Mouse (Mus musculus) intestine, postnatal 0 days (tissue): Measurements from ENCODE around the gene Nuak1. TPM values are rescaled to one million over a fixed set of nuclear protein-coding genes. Genes with fewer than 3 reads are reported as not detected.

Experiments
- ATAC-seq: fragments of 200-750 bp; cut with Nextera tagmentation; 2 replicates; pipeline ENCODE4 v1.8.0; 2017; ENCODE audit warnings: mild to moderate bottlenecking, moderate TSS enrichment, moderate library complexity
- H3K27ac ChIP-seq: fragments of 300-500 bp; sonication (generic); 2 replicates; pipeline ENCODE4 v1.5.1; 2014; ENCODE audit warnings: mild to moderate bottlenecking, low read depth, low read length, moderate library complexity
- H3K27me3 ChIP-seq: fragments of 300-500 bp; sonication (generic); replicated peaks from 2 replicates; pipeline ENCODE4 v1.6.1; 2014; ENCODE audit warnings: low read length, mixed read lengths; ENCODE audit not compliant: control insufficient read depth, insufficient read depth
- H3K36me3 ChIP-seq: fragments of 300-500 bp; sonication (generic); 2 replicates; pipeline ENCODE4 v1.6.1; 2014; ENCODE audit warnings: mild to moderate bottlenecking, moderate library complexity; ENCODE audit not compliant: control insufficient read depth, insufficient read depth
- H3K4me1 ChIP-seq: fragments of 300-500 bp; sonication (generic); replicated peaks from 2 replicates; pipeline ENCODE4 v1.6.1; 2014; ENCODE audit warnings: antibody characterized with exemption, low read length, mixed read lengths; ENCODE audit not compliant: control insufficient read depth, insufficient read depth
- H3K4me2 ChIP-seq: fragments of 300-500 bp; sonication (generic); replicated peaks from 2 replicates; pipeline ENCODE4 v1.6.1; 2014; ENCODE audit warnings: low read depth, mild to moderate bottlenecking, moderate library complexity
- H3K4me3 ChIP-seq: fragments of 300-500 bp; sonication (generic); 2 replicates; pipeline ENCODE4 v1.5.1; 2014; ENCODE audit warnings: low read depth, low read length
- H3K9ac ChIP-seq: fragments of 300-500 bp; sonication (generic); 2 replicates; pipeline ENCODE4 v1.6.1; 2014; ENCODE audit warnings: mild to moderate bottlenecking, low read depth, low read length
- H3K9me3 ChIP-seq: fragments of 300-500 bp; sonication (generic); 2 replicates; pipeline ENCODE4 v1.6.1; 2016; ENCODE audit warnings: mixed run types; ENCODE audit not compliant: control insufficient read depth
- CTCF ChIP-seq: sonication (generic); IDR thresholded peaks from 2 replicates; pipeline ENCODE4 v1.5.1; 2016; ENCODE audit warnings: low read depth, mild to moderate bottlenecking, control low read depth, antibody characterized with exemption, moderate library complexity
- WGBS: fragments of 180-500 bp; shearing (Covaris S2); extraction: QIAGEN DNeasy Blood & Tissue Kit; methylation state at CpG from one replicate; pipeline ENCODE4 v1.1.7; 2014; 5-methylcytosine and 5-hydroxymethylcytosine counted together
- polyA plus RNA-seq: library from polyadenylated mRNA; unstranded; fragments of >200 nt; fragmentation: Nextera tagmentation; extraction: Ambion mirVana; gene quantifications from 2 replicates; pipeline ENCODE4 v1.2.1, GENCODE M21; 2015

Nuak1 gene
- polyA plus RNA-seq, 1 experiment from 2014 or later, result 0.37 TPM

DNA sequence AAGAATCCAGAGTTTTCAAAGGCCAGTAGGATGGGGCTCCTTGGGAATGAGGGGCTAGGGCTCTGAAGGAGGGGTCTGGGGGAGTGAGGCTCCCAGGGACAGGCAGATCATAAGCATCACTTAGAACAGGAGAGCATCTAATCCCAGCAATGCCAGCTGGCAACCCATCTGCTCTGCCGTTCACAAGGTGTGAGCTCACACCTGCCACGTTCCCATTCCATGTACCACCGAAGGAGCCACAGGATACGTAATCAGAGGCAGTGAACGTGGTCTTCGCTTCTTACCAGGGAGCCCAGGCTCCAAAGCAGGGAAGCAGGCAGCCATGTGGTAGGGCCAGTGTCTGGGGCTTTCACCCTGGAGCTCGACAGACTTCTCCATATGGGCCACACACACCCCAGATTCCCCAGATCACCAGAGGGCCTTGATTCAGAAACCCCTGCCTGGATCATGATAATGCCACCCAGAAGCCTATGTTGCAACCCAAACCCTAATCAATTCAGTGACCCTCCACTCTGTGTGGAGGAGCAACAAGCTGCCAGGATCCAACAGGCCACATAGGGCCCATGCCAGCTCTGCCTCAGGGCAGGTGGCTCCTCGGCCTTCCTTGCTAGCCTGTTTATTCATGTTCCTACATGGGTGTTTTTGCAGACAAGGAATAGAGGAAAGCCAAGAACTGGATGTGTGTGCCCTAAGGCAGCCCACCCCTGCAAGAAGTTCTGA lies 25.3 kb downstream of the Nuak1 start:
- H3K9me3 ChIP-seq, result no peaks in the 10 kb centered on the region
- WGBS, result 90% methylated on average over 8 of the region's 8 CpGs
- no peak overlapping the region for H3K27ac ChIP-seq
- no peak overlapping the region for H3K4me2 ChIP-seq
- ATAC-seq, result no peak
- H3K9ac ChIP-seq, result no peak overlapping the region
- TF ChIP-seq CTCF, result no peak
- no peak overlapping the region for H3K4me3 ChIP-seq
- H3K36me3 ChIP-seq, result no peaks in the 10 kb centered on the region
- H3K27me3 ChIP-seq, result no peaks in the 10 kb centered on the region
- H3K4me1 ChIP-seq, result no peaks in the 10 kb centered on the region

DNA sequence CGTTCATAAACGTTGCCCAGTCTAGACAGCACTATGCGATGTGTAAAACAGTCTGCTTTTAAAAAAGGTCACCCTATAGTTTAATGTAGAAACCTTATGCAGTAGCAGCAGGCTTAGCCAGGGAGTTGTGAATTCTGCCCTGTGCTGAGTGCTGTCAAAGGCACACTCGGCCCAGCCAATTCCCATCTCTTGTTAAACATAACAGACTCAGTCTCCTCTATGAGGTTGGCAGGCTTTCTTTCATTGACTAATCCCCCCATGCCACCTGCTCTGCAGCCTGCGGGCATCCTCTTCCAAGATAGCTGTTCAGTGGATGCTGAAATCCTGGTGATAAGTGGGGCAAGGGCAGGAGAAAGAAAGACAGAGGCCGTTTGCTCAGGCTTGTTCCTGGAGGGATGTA lies 27.1 kb downstream of the Nuak1 start:
- Histone ChIP-seq H3K4me1 (no peaks in the 10 kb centered on the region), H3K36me3 (no peaks in the 10 kb centered on the region), H3K27ac (no peak overlapping the region), H3K4me3 (no peak overlapping the region), H3K4me2 (no peak overlapping the region), H3K9me3 (no peaks in the 10 kb centered on the region), H3K27me3 (no peaks in the 10 kb centered on the region), H3K9ac (no peak overlapping the region)
- 65% methylated on average over 6 of the region's 6 CpGs for WGBS
- ATAC-seq, result no peak
- no peak for TF ChIP-seq CTCF

DNA sequence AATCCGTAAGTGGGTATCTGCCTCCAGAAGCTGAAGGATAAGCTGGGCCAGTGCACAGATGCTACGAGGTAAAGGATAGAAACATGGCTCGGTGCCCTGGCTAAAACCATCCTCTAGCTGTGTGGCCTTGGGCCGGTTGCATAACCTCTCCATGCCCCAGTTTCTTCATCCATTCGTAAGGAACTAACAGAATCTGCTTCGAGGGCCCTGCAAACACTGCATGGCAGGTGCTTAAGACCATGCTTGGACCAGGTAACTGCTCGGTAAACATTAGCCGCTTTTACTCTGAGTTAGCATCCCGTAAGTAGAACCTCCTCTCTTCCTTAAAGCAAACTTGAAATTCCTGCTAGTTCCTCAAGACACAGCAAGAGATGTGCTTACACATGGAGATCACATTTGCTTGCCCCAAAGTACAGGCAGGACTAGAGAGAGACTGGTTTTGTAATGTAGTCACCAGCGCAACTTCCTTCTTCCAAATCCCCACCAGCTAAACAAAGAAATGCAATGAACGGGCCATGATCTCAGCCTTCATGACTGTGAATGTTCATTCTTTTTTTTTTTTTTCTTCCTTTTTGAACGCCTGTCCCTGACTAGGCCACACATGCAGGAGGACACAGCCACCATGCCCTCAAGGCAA lies 28.0 kb downstream of the Nuak1 start:
- 70% methylated on average over 12 of the region's 12 CpGs for WGBS
- H3K27ac ChIP-seq, result no peak overlapping the region
- H3K4me2 ChIP-seq, result no peak overlapping the region
- no peaks in the 10 kb centered on the region for H3K9me3 ChIP-seq
- H3K36me3 ChIP-seq, result no peaks in the 10 kb centered on the region
- H3K27me3 ChIP-seq, result no peaks in the 10 kb centered on the region
- H3K9ac ChIP-seq, result no peak overlapping the region
- H3K4me1 ChIP-seq, result no peaks in the 10 kb centered on the region
- H3K4me3 ChIP-seq, result no peak overlapping the region
- ATAC-seq, result no peak
- no peak for TF ChIP-seq CTCF

DNA sequence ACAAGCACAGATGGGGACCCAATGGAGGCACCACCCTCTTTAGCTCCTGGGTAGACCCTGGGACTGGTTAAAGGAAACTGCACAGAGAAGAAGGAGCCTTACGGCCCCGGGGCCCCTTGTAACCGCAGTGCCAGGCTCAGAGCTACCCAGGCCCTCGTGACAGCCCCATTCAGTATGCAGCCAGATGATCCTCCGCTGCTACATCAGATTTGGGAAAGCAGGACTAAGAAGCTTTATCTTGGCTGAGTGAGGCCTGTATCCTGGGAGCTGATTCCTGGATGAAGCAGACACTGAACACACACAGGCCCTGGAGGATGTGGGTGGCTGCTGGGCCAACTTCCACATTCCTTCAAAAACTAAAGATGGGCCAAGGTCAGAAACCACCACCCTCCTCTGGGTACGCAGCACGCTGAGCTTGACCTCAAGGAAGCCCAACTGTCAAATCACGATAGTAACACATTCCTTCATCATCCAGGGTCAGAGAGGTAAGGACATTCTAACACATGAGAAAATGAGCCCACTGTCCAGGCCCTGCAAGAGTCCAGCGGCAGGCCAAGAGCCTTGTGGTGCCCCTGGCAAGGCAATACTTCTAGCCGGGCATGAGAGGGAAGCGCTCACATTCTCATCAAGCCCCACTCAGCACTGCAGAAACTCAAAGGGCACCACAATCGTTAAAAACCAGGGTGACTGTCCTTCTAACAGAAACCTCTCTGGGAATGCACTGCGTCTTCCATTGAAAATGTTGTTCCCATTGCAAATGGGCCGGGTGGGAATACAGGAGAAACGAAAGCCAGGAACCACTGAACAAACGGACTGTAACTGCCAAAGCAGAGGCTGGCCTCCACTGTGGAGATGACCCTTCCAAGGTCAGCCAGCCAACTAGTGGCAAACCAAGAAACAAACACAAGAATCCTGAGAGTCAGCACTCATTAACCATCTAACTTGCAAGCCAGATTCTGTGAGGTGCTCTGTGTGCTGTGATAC lies 29.0 kb downstream of the Nuak1 start:
- 85% methylated on average over 16 of the region's 16 CpGs for WGBS
- no peak for ATAC-seq
- Histone ChIP-seq H3K4me2 (no peak overlapping the region), H3K27ac (no peak overlapping the region), H3K9me3 (no peaks in the 10 kb centered on the region), H3K4me1 (no peaks in the 10 kb centered on the region), H3K36me3 (no peaks in the 10 kb centered on the region), H3K27me3 (no peaks in the 10 kb centered on the region), H3K9ac (no peak overlapping the region), H3K4me3 (no peak overlapping the region)
- TF ChIP-seq CTCF, result no peak

DNA sequence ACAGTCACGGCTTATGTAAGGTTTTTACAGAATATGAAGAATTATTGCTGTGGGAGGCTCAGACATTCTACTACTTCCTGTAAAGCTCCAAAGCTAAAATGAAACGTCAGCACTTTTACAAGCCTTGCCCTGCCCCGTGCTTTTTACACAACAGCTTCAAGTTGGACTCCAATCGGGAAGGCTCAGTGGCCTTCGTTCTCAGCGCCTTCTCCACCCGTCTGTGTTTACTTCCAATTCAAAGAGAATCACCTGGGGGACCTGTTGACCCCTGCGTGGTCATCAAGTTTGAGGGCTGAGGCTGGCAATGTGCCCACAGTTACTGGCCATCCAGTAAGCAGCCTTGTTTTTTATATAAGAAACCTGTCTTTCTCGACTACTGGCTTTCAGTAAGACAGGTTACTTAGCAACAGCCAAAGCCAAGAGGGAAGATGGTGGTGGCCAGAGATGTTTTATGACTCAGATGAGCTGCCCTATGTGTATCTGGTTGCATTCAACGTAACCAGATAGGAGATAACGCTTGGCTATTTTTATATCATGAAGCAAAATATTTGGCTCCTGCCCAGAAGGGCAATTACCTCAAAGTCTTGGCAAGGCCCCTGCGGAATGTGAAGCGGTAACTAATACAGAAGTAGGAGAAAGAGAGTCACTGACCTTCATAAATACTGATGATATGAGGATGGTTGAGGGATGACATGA lies 31.3 kb downstream of the Nuak1 start:
- ATAC-seq, result peak; percentile 66
- Histone ChIP-seq H3K4me3 (no peak overlapping the region), H3K9ac (no peak overlapping the region), H3K27me3 (no peaks in the 10 kb centered on the region), H3K4me1 (no peaks in the 10 kb centered on the region), H3K27ac (no peak overlapping the region), H3K9me3 (no peaks in the 10 kb centered on the region), H3K36me3 (no peaks in the 10 kb centered on the region), H3K4me2 (no peak overlapping the region; the same call in 1 of the 2 replicates)
- 40% methylated on average over 13 of the region's 13 CpGs for WGBS
- TF ChIP-seq CTCF, result no peak
